Mouse (Mus musculus): Measurements from ENCODE around the gene Mblac1. TPM values are rescaled to one million over a fixed set of nuclear protein-coding genes. Genes with fewer than 3 reads are reported as not detected.
A peak's percentile ranks its signal among the peaks of the same experiment; 100 is the strongest.

Mblac1 gene
- total and polyA plus RNA-seq, 2 experiments from 2014 or later = 5.6 to 6.8 TPM

GRCm38 (mm10) chr5:138171695-138172491 lies 22.2 kb upstream of the Mblac1 start, which contains the start of the genes Ap4m1 and Mcm7:
Gene Ap4m1, plus strand, starts transcription at chr5:138172002.
Gene Mcm7, minus strand, starts transcription at chr5:138172422.
- peak within 1 kb of the TSS; percentile 55 for H3K4me3 ChIP-seq (ENCODE audit: low read depth, low read length)
- peak within 1 kb of the TSS; percentile 100 for H3K4me2 ChIP-seq (ENCODE audit: low read depth, low read length)
- H3K27ac ChIP-seq (ENCODE audit: low read depth) = peak within 1 kb of the TSS; percentile 92
- peaks cover 7% of the 10 kb centered on the region; the same call in 1 of the 2 replicates for H3K4me1 ChIP-seq (ENCODE audit: control insufficient read depth, insufficient read depth)
- H3K27me3 ChIP-seq (ENCODE audit: control insufficient read depth, insufficient read depth, low read length) = no peaks in the 10 kb centered on the region
- no peaks in the 10 kb centered on the region for H3K9me3 ChIP-seq (replicated peaks; ENCODE audit: control insufficient read depth, low read length)
- H3K9ac ChIP-seq (replicated peaks; ENCODE audit: low read depth, low read length) = peak within 1 kb of the TSS; percentile 77
- WGBS = under 1% methylated on average over 54 of the region's 54 CpGs
- peaks cover 49% of the 10 kb centered on the region for H3K36me3 ChIP-seq (replicated peaks; ENCODE audit: control insufficient read depth, insufficient read depth, low read length)
- peak; percentile 91 for ATAC-seq (ENCODE audit: insufficient read depth, low read depth)
- peak; percentile 97 for DNase-seq (ENCODE audit: low spot score)
- TF ChIP-seq EP300 (IDR thresholded peaks at IDR 0.05; ENCODE audit: low read depth) = 0 out of 2 replicates have a peak, but pooled peaks have one; percentile 9
- no peak; the same call in 1 of the 2 replicates for TF ChIP-seq CTCF (IDR thresholded peaks at IDR 0.05; ENCODE audit: low read depth)

GRCm38 (mm10) chr5:138173217-138173616 lies 20.9 kb upstream of the Mblac1 start:
- Histone ChIP-seq H3K27ac (ENCODE audit: low read depth) (no peak overlapping the region), H3K9ac (replicated peaks; ENCODE audit: low read depth, low read length) (no peak overlapping the region), H3K4me3 (ENCODE audit: low read depth, low read length) (no peak overlapping the region), H3K9me3 (replicated peaks; ENCODE audit: control insufficient read depth, low read length) (no peaks in the 10 kb centered on the region), H3K4me2 (ENCODE audit: low read depth, low read length) (no peak overlapping the region), H3K36me3 (replicated peaks; ENCODE audit: control insufficient read depth, insufficient read depth, low read length) (peaks cover 49% of the 10 kb centered on the region), H3K27me3 (ENCODE audit: control insufficient read depth, insufficient read depth, low read length) (no peaks in the 10 kb centered on the region), H3K4me1 (ENCODE audit: control insufficient read depth, insufficient read depth) (peaks cover 7% of the 10 kb centered on the region; the same call in 1 of the 2 replicates)
- no peak for ATAC-seq (ENCODE audit: insufficient read depth, low read depth)
- 79% methylated on average over 3 of the region's 3 CpGs for WGBS
- no peak for TF ChIP-seq CTCF (IDR thresholded peaks at IDR 0.05; ENCODE audit: low read depth)
- DNase-seq (ENCODE audit: low spot score) = no peak

GRCm38 (mm10) chr5:138186950-138187638 lies 7.0 kb upstream of the Mblac1 start, which contains the start of the genes Taf6 and Cnpy4:
Gene Taf6, minus strand, starts transcription at chr5:138187451.
Gene Cnpy4, plus strand, starts transcription at chr5:138187485.
- DNase-seq (ENCODE audit: low spot score) = peak; percentile 91
- peaks cover 24% of the 10 kb centered on the region for H3K36me3 ChIP-seq (replicated peaks; ENCODE audit: control insufficient read depth, insufficient read depth, low read length)
- H3K4me2 ChIP-seq (ENCODE audit: low read depth, low read length) = peak within 1 kb of the TSS; percentile 86
- H3K9ac ChIP-seq (replicated peaks; ENCODE audit: low read depth, low read length) = peak within 1 kb of the TSS; percentile 80
- peak; percentile 100 for TF ChIP-seq EP300 (IDR thresholded peaks at IDR 0.05; ENCODE audit: low read depth)
- TF ChIP-seq CTCF (IDR thresholded peaks at IDR 0.05; ENCODE audit: low read depth) = no peak
- H3K4me3 ChIP-seq (ENCODE audit: low read depth, low read length) = peak within 1 kb of the TSS; percentile 68
- peaks cover 12% of the 10 kb centered on the region for H3K4me1 ChIP-seq (ENCODE audit: control insufficient read depth, insufficient read depth)
- H3K27me3 ChIP-seq (ENCODE audit: control insufficient read depth, insufficient read depth, low read length) = no peaks in the 10 kb centered on the region
- no peaks in the 10 kb centered on the region for H3K9me3 ChIP-seq (replicated peaks; ENCODE audit: control insufficient read depth, low read length)
- H3K27ac ChIP-seq (ENCODE audit: low read depth) = peak within 1 kb of the TSS; percentile 61
- 0% methylated on average over 31 of the region's 31 CpGs for WGBS
- peak; percentile 86 for ATAC-seq (ENCODE audit: insufficient read depth, low read depth)

GRCm38 (mm10) chr5:138187661-138188306 lies 6.3 kb upstream of the Mblac1 start:
- Histone ChIP-seq H3K27ac (ENCODE audit: low read depth) (peak overlapping the region; percentile 61), H3K9me3 (replicated peaks; ENCODE audit: control insufficient read depth, low read length) (no peaks in the 10 kb centered on the region), H3K4me2 (ENCODE audit: low read depth, low read length) (peak overlapping the region; percentile 86), H3K9ac (replicated peaks; ENCODE audit: low read depth, low read length) (peak overlapping the region; percentile 80), H3K4me1 (ENCODE audit: control insufficient read depth, insufficient read depth) (peaks cover 12% of the 10 kb centered on the region), H3K4me3 (ENCODE audit: low read depth, low read length) (peak overlapping the region; percentile 68), H3K36me3 (replicated peaks; ENCODE audit: control insufficient read depth, insufficient read depth, low read length) (peaks cover 18% of the 10 kb centered on the region), H3K27me3 (ENCODE audit: control insufficient read depth, insufficient read depth, low read length) (no peaks in the 10 kb centered on the region)
- WGBS = under 1% methylated on average over 10 of the region's 10 CpGs
- ATAC-seq (ENCODE audit: insufficient read depth, low read depth) = peak; percentile 85
- peak; percentile 84 for DNase-seq (ENCODE audit: low spot score)
- TF ChIP-seq CTCF (IDR thresholded peaks at IDR 0.05; ENCODE audit: low read depth) (no peak), EP300 (IDR thresholded peaks at IDR 0.05; ENCODE audit: low read depth) (no peak)

- TF ChIP-seq EP300 (IDR thresholded peaks at IDR 0.05; ENCODE audit: low read depth) (no peak), CTCF (IDR thresholded peaks at IDR 0.05; ENCODE audit: low read depth) (no peak)
- Histone ChIP-seq H3K4me3 (ENCODE audit: low read depth, low read length) (peak overlapping the region; percentile 73), H3K27me3 (ENCODE audit: control insufficient read depth, insufficient read depth, low read length) (no peaks in the 10 kb centered on the region), H3K36me3 (replicated peaks; ENCODE audit: control insufficient read depth, insufficient read depth, low read length) (peaks cover 2% of the 10 kb centered on the region; the same call in 1 of the 2 replicates), H3K4me1 (ENCODE audit: control insufficient read depth, insufficient read depth) (peaks cover 6% of the 10 kb centered on the region; the same call in 1 of the 2 replicates), H3K9me3 (replicated peaks; ENCODE audit: control insufficient read depth, low read length) (no peaks in the 10 kb centered on the region), H3K27ac (ENCODE audit: low read depth) (peak overlapping the region; percentile 85), H3K4me2 (ENCODE audit: low read depth, low read length) (peak overlapping the region; percentile 85), H3K9ac (replicated peaks; ENCODE audit: low read depth, low read length) (peak overlapping the region; percentile 77)
- under 1% methylated on average over 29 of the region's 29 CpGs for WGBS
- ATAC-seq (ENCODE audit: insufficient read depth, low read depth) = peak; percentile 47; the same call in 1 of the 2 replicates
- DNase-seq (ENCODE audit: low spot score) = peak; percentile 25
Observed at GRCm38 (mm10) chr5:138194755-138195345, 736 bp downstream of the Mblac1 start.

Data from heart, postnatal 0 days (tissue).